Mouse (Mus musculus) kidney, embryonic 16.5 days (tissue): ENCODE data around the gene Hbb-bh1. TPM values are rescaled to one million over a fixed set of nuclear protein-coding genes. Genes with fewer than 3 reads are reported as not detected.
"Not testable (repeated sequence)": the region's sequence is repeated elsewhere in the genome, so short reads cannot be mapped to it uniquely, and the experiment has no call there.

Experiments used
- ATAC-seq: fragments of 200-750 bp; cut with Nextera tagmentation; 2 replicates; pipeline ENCODE4 v1.8.0; 2017; ENCODE audit warnings: moderate TSS enrichment; ENCODE audit not compliant: low FRiP score, low TSS enrichment
- H3K27ac ChIP-seq: fragments of 300-500 bp; sonication (generic); 2 replicates; pipeline ENCODE4 v1.5.1; 2014; ENCODE audit warnings: low read length
- H3K27me3 ChIP-seq: fragments of 300-500 bp; sonication (generic); 2 replicates; pipeline ENCODE4 v1.6.1; 2014; ENCODE audit warnings: low read length, control low read depth, mixed read lengths; ENCODE audit not compliant: insufficient read depth
- H3K36me3 ChIP-seq: fragments of 300-500 bp; sonication (generic); 2 replicates; pipeline ENCODE4 v1.6.1; 2014; ENCODE audit warnings: low read length, control low read depth, mixed read lengths; ENCODE audit not compliant: insufficient read depth
- H3K4me1 ChIP-seq: fragments of 300-500 bp; sonication (generic); 2 replicates; pipeline ENCODE4 v1.6.1; 2014; ENCODE audit warnings: low read length, control low read depth, mixed read lengths; ENCODE audit not compliant: insufficient read depth
- H3K4me2 ChIP-seq: fragments of 300-500 bp; sonication (generic); replicated peaks from 2 replicates; pipeline ENCODE4 v1.6.1; 2014; ENCODE audit warnings: low read depth, low read length
- H3K4me3 ChIP-seq: fragments of 300-500 bp; sonication (generic); 2 replicates; pipeline ENCODE4 v1.5.1; 2014; ENCODE audit warnings: mild to moderate bottlenecking, low read length
- H3K9ac ChIP-seq: fragments of 300-500 bp; sonication (generic); replicated peaks from 2 replicates; pipeline ENCODE4 v1.6.1; 2014; ENCODE audit warnings: low read length
- H3K9me3 ChIP-seq: fragments of 300-500 bp; sonication (generic); 2 replicates; pipeline ENCODE4 v1.6.1; 2016; ENCODE audit warnings: low read length, control low read depth
- WGBS: fragments of 180-500 bp; shearing (Covaris S2); extraction: QIAGEN DNeasy Blood & Tissue Kit; methylation state at CpG from one replicate; pipeline ENCODE4 v1.1.7; 2014; 5-methylcytosine and 5-hydroxymethylcytosine counted together
- polyA plus RNA-seq: library from polyadenylated mRNA; unstranded; fragments of >200 nt; fragmentation: Nextera tagmentation; extraction: Ambion mirVana; gene quantifications from 2 replicates; pipeline ENCODE4 v1.2.1, GENCODE M21; 2015

The Hbb-bh1 gene
- polyA plus RNA-seq, 1 experiment from 2014 or later: 0.92 TPM

DNA sequence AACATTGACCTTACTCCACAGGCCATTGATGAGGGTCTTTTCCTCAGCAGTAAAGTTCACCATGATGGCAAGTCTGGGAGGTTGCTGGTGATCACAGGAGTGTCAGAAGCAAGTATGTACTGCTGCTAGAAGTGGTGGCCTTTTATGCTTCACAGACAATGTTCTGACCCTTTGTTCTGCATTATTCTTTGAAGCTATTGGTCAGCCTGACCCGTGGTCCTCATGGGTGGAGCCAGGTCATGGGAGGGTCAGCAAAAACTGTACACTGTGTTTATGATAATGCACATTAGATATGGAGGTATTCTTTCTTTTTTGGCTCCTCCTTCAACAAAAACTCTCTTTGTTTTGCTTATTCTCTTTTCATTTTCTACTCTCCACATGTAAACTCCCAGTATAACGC is 10.1 kb upstream of the Hbb-bh1 start, which contains the start of gene Hbb-y:
Gene Hbb-y (minus strand): TSS at position 127 of the 400 bp plus-strand sequence.
- ATAC-seq: no peak
- Histone ChIP-seq H3K27ac (no peak within 1 kb of the TSS), H3K27me3 (no peaks in the 10 kb centered on the region), H3K9me3 (no peaks in the 10 kb centered on the region), H3K4me1 (no peaks in the 10 kb centered on the region), H3K4me3 (no peak within 1 kb of the TSS), H3K36me3 (no peaks in the 10 kb centered on the region), H3K4me2 (no peak within 1 kb of the TSS), H3K9ac (no peak within 1 kb of the TSS)
- WGBS: 71% methylated on average over 2 of the region's 2 CpGs

DNA sequence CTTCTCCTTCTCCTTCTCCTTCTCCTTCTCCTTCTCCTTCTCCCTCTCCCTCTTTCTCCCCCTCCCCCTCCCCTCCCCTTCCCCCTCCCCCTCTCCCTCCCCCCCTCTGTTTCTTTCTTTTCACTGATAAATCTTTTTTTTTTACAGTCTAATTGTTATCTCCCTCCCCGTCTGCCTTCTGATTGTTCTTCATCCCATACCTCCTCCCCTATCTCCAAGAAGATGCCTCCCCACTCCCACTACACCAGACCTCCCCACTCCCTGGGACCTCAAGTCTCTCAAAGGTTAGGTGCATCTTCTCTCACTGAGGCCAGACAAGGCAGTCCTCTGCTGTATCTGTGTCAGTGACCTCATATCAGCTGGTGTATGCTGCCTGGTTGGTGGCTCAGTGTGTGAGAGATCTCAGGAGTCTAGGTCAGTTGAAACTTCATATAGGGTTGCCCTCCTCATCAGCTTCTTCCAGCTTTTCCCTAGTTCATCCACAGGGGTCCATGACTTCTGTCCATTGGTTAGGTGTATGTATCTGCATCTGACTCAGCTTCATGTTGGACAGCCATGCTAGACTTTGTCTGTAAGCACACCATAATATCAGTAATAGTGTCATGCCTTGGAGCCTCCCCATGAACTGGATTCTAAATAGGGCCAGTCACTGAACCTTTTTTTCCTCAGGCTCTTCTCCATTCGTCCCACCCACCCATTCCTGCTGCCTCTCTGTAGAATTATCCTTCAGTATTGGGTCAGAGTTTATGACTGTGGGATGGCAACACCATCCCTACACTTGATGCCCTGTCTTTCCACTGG is 1.8 kb upstream of the Hbb-bh1 start:
- ATAC-seq: no peak
- 43% methylated on average over 2 of the region's 2 CpGs for WGBS
- no peak overlapping the region for H3K27ac ChIP-seq

DNA sequence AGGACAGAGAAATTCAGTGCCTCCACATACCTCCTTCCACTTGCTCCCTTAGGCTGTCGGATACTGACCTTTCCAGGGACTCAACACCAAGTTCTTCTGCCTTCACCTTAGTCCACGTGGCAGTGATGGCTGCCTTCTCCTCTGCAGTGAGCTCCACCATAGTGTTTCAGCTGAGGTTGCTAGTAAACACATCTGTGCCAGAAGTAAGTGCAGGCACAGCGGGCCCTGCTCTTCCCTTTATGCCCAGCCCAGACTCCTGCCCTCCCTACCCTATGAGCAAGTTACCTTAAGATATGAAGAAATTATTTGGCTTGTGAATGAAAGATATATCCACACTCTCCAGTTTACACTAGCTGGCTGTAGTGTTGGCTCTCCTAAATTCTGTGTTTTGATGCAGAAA is 2.7 kb downstream of the Hbb-bh1 start, which contains the start of gene Hbb-bh2:
Gene Hbb-bh2 (minus strand): TSS at position 253 of the 400 bp plus-strand sequence.
- Histone ChIP-seq H3K27me3 (no peaks in the 10 kb centered on the region), H3K9ac (no peak within 1 kb of the TSS), H3K4me3 (no peak within 1 kb of the TSS), H3K27ac (no peak within 1 kb of the TSS), H3K36me3 (no peaks in the 10 kb centered on the region), H3K4me2 (no peak within 1 kb of the TSS), H3K4me1 (no peaks in the 10 kb centered on the region), H3K9me3 (no peaks in the 10 kb centered on the region)
- no peak for ATAC-seq
- WGBS: 72% methylated on average over 3 of the region's 3 CpGs

More for the DNA sequence above, 1.8 kb upstream of the Hbb-bh1 start:
- no peaks in the 10 kb centered on the region for H3K9me3 ChIP-seq
- no peak overlapping the region for H3K4me2 ChIP-seq
- H3K36me3 ChIP-seq: no peaks in the 10 kb centered on the region
- H3K27me3 ChIP-seq: no peaks in the 10 kb centered on the region
- H3K4me1 ChIP-seq: no peaks in the 10 kb centered on the region
- no peak overlapping the region for H3K9ac ChIP-seq
- H3K4me3 ChIP-seq: no peak overlapping the region

DNA sequence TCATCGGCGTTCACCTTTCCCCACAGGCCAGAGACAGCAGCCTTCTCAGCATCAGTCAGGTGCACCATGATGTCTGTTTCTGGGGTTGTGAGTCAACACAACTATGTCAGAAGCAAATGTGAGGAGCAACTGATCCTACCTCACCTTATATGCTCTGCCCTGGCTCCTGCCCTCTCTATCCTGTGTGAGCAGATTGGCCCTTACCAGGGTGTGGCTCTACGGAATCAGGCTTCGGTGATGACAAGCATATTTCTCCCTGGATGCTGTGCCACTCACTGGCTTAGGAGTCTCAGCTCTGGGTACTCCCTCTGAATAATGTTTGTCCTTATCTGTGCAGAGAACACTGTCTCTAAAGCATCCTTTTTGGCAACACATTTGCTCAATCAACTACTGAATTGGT is 15.2 kb downstream of the Hbb-bh1 start, which contains the start of gene Hbb-bs:
Gene Hbb-bs (minus strand): TSS at position 289 of the 400 bp plus-strand sequence.
- peak; percentile 67; the same call in 1 of the 2 replicates for ATAC-seq
- H3K9ac ChIP-seq: no peak within 1 kb of the TSS
- no peak within 1 kb of the TSS for H3K4me3 ChIP-seq
- H3K4me1 ChIP-seq: no peaks in the 10 kb centered on the region
- no peak within 1 kb of the TSS for H3K4me2 ChIP-seq
- no peaks in the 10 kb centered on the region for H3K27me3 ChIP-seq
- no peaks in the 10 kb centered on the region for H3K9me3 ChIP-seq
- 92% methylated on average over 4 of the region's 4 CpGs for WGBS
- H3K27ac ChIP-seq: no peak within 1 kb of the TSS
- no peaks in the 10 kb centered on the region for H3K36me3 ChIP-seq

DNA sequence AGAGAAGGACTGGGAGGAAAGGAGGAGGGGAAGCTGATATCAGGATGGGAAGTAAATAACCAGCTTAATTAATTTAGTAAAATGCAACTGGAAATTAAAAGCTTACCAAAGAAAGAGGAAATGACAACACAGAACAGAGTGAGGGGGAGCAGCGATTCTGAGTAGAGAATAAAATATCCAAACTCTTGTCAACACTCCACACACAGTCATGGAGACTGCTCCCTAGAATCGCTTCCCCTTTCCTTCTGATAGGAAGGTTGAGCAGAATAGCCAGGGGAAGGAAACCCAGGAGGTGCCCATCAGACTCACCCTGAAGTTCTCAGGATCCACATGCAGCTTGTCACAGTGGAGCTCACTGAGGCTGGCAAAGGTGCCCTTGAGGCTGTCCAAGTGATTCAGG is 15.8 kb downstream of the Hbb-bh1 start:
- not testable (repeated sequence) for H3K27ac ChIP-seq, ATAC-seq, H3K27me3 ChIP-seq, H3K4me1 ChIP-seq, H3K36me3 ChIP-seq, H3K9me3 ChIP-seq, H3K4me3 ChIP-seq, H3K4me2 ChIP-seq, H3K9ac ChIP-seq
- WGBS: no CpG with 5 or more reads among the region's 2 CpGs

DNA sequence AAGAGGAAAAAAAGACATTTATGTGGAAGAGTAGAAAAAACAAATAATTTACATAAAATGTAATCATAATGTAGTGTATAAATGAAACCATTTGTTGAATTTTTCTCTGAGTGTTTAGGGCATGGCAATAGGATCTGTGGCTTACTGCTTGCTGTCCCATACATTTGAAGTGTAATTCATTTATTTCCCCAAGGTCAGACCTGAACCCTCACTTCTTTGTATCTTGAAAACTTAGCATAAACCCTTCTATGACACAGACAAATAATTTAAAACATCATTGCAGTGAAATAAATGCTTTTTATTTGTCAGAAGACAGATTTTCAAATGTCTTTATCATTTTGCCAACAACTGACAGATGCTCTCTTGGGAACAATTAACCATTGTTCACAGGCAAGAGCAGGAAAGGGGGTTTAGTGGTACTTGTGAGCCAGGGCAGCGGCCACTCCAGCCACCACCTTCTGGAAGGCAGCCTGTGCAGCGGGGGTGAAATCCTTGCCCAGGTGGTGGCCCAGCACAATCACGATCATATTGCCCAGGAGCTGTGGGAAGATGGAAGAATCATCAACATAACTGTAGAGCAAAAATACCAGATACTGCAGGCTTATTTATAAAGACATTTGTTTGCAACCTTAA is 16.6 kb downstream of the Hbb-bh1 start:
- H3K4me2 ChIP-seq: no peak overlapping the region
- ATAC-seq: no peak
- no peaks in the 10 kb centered on the region for H3K9me3 ChIP-seq
- no peak overlapping the region for H3K9ac ChIP-seq
- no peaks in the 10 kb centered on the region for H3K36me3 ChIP-seq
- H3K4me3 ChIP-seq: no peak overlapping the region
- H3K4me1 ChIP-seq: no peaks in the 10 kb centered on the region
- no peak overlapping the region for H3K27ac ChIP-seq
- no peaks in the 10 kb centered on the region for H3K27me3 ChIP-seq
- WGBS: 62% methylated on average over 3 of the region's 3 CpGs

DNA sequence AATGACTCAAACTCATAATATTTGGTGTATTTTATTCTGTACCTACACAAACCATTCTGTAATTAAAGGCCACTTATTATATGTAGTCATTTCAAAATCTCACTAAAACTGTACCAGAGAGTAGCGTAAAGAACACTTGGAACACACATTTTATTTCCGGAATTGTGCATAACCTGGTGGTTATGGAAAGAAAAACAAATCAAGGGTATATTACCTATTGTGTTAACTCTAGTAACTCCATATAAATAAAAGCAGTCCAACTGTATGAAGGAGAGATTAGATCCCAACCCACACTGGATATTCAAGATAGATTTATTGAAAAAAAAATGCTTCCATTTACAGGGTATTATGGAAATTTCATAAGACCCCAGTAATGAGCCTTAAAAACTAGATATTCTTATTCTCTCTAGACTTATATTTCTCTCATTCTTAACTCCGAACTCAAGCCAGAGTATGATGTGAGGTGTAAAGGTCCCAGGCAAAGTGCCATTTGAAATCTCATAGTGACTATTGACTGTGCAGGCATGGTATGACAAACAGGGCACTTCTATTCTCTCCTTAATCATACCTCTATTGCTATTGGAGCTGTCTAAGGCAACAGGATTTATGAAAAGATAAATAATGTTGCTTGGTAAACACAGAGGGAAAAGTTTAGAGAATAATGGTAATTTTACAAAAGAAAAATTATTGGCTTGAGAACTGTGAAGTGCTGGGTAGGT is 17.3 kb downstream of the Hbb-bh1 start:
- Histone ChIP-seq H3K27me3 (no peaks in the 10 kb centered on the region), H3K4me2 (no peak overlapping the region), H3K9me3 (no peaks in the 10 kb centered on the region), H3K4me3 (no peak overlapping the region), H3K9ac (no peak overlapping the region), H3K4me1 (no peaks in the 10 kb centered on the region), H3K36me3 (no peaks in the 10 kb centered on the region), H3K27ac (no peak overlapping the region)
- 91% methylated on average over 3 of the region's 3 CpGs for WGBS
- ATAC-seq: no peak

DNA sequence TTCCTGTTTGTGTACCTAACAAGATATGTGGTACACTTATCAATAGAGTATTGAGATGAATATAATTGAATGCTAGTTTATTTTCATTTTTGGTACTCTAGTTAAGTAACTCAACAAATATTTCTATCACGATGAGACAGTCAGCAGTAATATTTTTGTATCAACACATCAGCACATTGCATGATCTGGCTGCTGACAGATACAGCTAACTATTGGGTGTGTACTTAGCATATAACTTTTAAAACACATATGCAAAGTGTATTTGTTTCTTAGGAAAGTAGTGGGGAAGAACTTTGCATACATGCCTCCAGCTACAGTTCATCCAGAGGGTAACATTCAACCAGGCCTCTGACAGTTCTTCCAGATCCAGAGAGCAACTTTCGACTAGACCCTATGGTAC is 18.4 kb downstream of the Hbb-bh1 start:
- no peaks in the 10 kb centered on the region for H3K36me3 ChIP-seq
- WGBS: 84% methylated on average over 2 of the region's 2 CpGs

DNA sequence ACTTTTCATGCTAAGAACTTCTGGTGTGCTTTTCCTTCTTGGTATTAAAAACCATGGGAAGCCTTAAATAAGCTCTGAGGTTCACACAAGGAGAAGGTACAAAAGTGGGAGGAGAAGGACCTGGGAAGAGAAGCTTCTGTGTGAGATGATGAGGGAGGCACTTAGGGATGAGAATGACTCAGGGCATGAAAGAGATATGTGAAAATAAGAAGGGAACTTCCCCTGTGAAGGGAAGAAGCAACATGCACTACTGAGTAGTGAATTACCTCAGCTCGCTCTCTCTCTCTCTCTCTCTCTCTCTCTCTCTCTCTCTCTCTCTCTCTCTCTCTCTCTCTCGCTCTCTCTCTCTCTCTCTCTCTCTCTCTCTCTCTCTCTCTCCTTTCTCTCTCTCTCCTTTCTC is 27.9 kb downstream of the Hbb-bh1 start:
- WGBS: 83% methylated on average over 1 of the region's 2 CpGs
- not testable (repeated sequence) for H3K4me1 ChIP-seq, H3K4me3 ChIP-seq, H3K4me2 ChIP-seq, H3K36me3 ChIP-seq, ATAC-seq, H3K9me3 ChIP-seq, H3K27ac ChIP-seq, H3K27me3 ChIP-seq, H3K9ac ChIP-seq

More for the DNA sequence above, 18.4 kb downstream of the Hbb-bh1 start:
- Histone ChIP-seq H3K9me3 (no peaks in the 10 kb centered on the region), H3K4me1 (no peaks in the 10 kb centered on the region), H3K27me3 (no peaks in the 10 kb centered on the region), H3K4me3 (no peak overlapping the region), H3K4me2 (no peak overlapping the region), H3K27ac (no peak overlapping the region), H3K9ac (no peak overlapping the region)
- no peak for ATAC-seq
